Mouse (Mus musculus): ENCODE results near the gene Magea8.
"Not testable (repeated sequence)": the region's sequence is repeated elsewhere in the genome, so short reads cannot be mapped to it uniquely, and the experiment has no call there.

The Magea8 gene

GRCm38 (mm10) chrX:154995750-154996149 is at the start of gene Magea8:
Magea8 (minus strand) TSS chrX:154995850.
- DNase-seq, result not testable (repeated sequence)

GRCm38 (mm10) chrX:154949405-154949804 is 46.2 kb downstream of the Magea8 start, which contains the start of gene Magea3:
Magea3 (minus strand) TSS chrX:154949505.
- not testable (repeated sequence) for DNase-seq

- DNase-seq, result not testable (repeated sequence)
These were observed 59.8 kb downstream of the Magea8 start, which contains the start of gene Magea6 for GRCm38 (mm10) chrX:154935887-154936286. Magea6 (minus strand) TSS chrX:154935987.
